Mouse (Mus musculus) midbrain, embryonic 10.5 days (tissue): ENCODE data around the gene Pibf1. TPM values are rescaled to one million over a fixed set of nuclear protein-coding genes. Genes with fewer than 3 reads are reported as not detected.

Source experiments
- DNase-seq: peaks from one replicate; pipeline ENCODE4 v3.0.0-alpha.2; 2017; ENCODE audit warnings: low spot score
- H3K27ac ChIP-seq: fragments of 300-500 bp; sonication (generic); replicated peaks from 2 replicates; pipeline ENCODE4 v1.5.1; 2016; ENCODE audit warnings: mild to moderate bottlenecking
- H3K27me3 ChIP-seq: fragments of 300-500 bp; sonication (generic); 2 replicates; pipeline ENCODE4 v1.6.1; 2016; ENCODE audit warnings: low read depth, mild to moderate bottlenecking; ENCODE audit not compliant: poor library complexity, severe bottlenecking
- H3K36me3 ChIP-seq: fragments of 300-500 bp; sonication (generic); 2 replicates; pipeline ENCODE4 v1.6.1; 2016; ENCODE audit warnings: mild to moderate bottlenecking, moderate library complexity
- H3K4me1 ChIP-seq: fragments of 300-500 bp; sonication (generic); 2 replicates; pipeline ENCODE4 v1.6.1; 2016
- H3K4me3 ChIP-seq: fragments of 300-500 bp; sonication (generic); 2 replicates; pipeline ENCODE4 v1.5.1; 2016; ENCODE audit warnings: mild to moderate bottlenecking, moderate library complexity
- H3K9me3 ChIP-seq: fragments of 300-500 bp; sonication (generic); replicated peaks from 2 replicates; pipeline ENCODE4 v1.6.1; 2016; ENCODE audit warnings: mild to moderate bottlenecking
- WGBS: fragments of 180-500 bp; shearing (Covaris S2); methylation state at CpG from one replicate; pipeline ENCODE4 v1.1.7; 2016; 5-methylcytosine and 5-hydroxymethylcytosine counted together
- polyA plus RNA-seq: library from polyadenylated mRNA; unstranded; fragments of >200 nt; fragmentation: Nextera tagmentation; extraction: Ambion mirVana; gene quantifications from 2 replicates; pipeline ENCODE4 v1.2.1, GENCODE M21; 2016

The Pibf1 gene
- polyA plus RNA-seq, 1 experiment from 2014 or later: 19.9 TPM

GRCm38 (mm10) chr14:99280825-99281433 lies 181.7 kb downstream of the Pibf1 start:
- Histone ChIP-seq H3K27me3 (peaks cover 62% of the 10 kb centered on the region), H3K4me1 (peaks cover 23% of the 10 kb centered on the region), H3K4me3 (no peak overlapping the region), H3K9me3 (no peaks in the 10 kb centered on the region), H3K27ac (no peak overlapping the region), H3K36me3 (no peaks in the 10 kb centered on the region)
- DNase-seq: no peak
- 87% methylated on average over 5 of the region's 5 CpGs for WGBS

GRCm38 (mm10) chr14:99285486-99285885 lies 186.3 kb downstream of the Pibf1 start:
- WGBS: 93% methylated on average over 4 of the region's 4 CpGs
- H3K4me1 ChIP-seq: no peaks in the 10 kb centered on the region
- H3K27ac ChIP-seq: no peak overlapping the region
- DNase-seq: no peak
- H3K36me3 ChIP-seq: no peaks in the 10 kb centered on the region
- peaks cover 17% of the 10 kb centered on the region for H3K27me3 ChIP-seq
- H3K9me3 ChIP-seq: no peaks in the 10 kb centered on the region
- no peak overlapping the region for H3K4me3 ChIP-seq

- Histone ChIP-seq H3K27me3 (peaks cover 23% of the 10 kb centered on the region), H3K4me3 (no peak overlapping the region), H3K9me3 (no peaks in the 10 kb centered on the region), H3K4me1 (peaks cover 3% of the 10 kb centered on the region; the same call in 1 of the 2 replicates), H3K27ac (no peak overlapping the region), H3K36me3 (no peaks in the 10 kb centered on the region)
- no peak for DNase-seq
- WGBS: 94% methylated on average over 5 of the region's 5 CpGs
Measured at GRCm38 (mm10) chr14:99292176-99292575, 193.0 kb downstream of the Pibf1 start.

GRCm38 (mm10) chr14:99294424-99294823 lies 195.2 kb downstream of the Pibf1 start:
- H3K4me1 ChIP-seq: peaks cover 17% of the 10 kb centered on the region
- DNase-seq: no peak
- no peaks in the 10 kb centered on the region for H3K36me3 ChIP-seq
- H3K27me3 ChIP-seq: peaks cover 44% of the 10 kb centered on the region
- no peak overlapping the region for H3K27ac ChIP-seq
- H3K4me3 ChIP-seq: no peak overlapping the region
- WGBS: 91% methylated on average over 8 of the region's 8 CpGs
- no peaks in the 10 kb centered on the region for H3K9me3 ChIP-seq

GRCm38 (mm10) chr14:99295606-99296341 lies 196.6 kb downstream of the Pibf1 start:
- Histone ChIP-seq H3K27me3 (peaks cover 57% of the 10 kb centered on the region), H3K4me3 (no peak overlapping the region)
- DNase-seq: no peak

GRCm38 (mm10) chr14:99298385-99299021 lies 199.3 kb downstream of the Pibf1 start, which contains the start of gene Klf5:
Gene Klf5, plus strand, starts transcription at chr14:99298691.
- Histone ChIP-seq H3K27me3 (peaks cover 84% of the 10 kb centered on the region), H3K4me3 (peak within 1 kb of the TSS; percentile 71), H3K36me3 (no peaks in the 10 kb centered on the region), H3K9me3 (no peaks in the 10 kb centered on the region), H3K27ac (peak within 1 kb of the TSS; percentile 77), H3K4me1 (peaks cover 25% of the 10 kb centered on the region)
- peak; percentile 91 for DNase-seq
- WGBS: under 1% methylated on average over 67 of the region's 67 CpGs

More at GRCm38 (mm10) chr14:99295606-99296341, 196.6 kb downstream of the Pibf1 start:
- no peak overlapping the region for H3K27ac ChIP-seq
- H3K4me1 ChIP-seq: peaks cover 23% of the 10 kb centered on the region
- H3K9me3 ChIP-seq: no peaks in the 10 kb centered on the region
- no peaks in the 10 kb centered on the region for H3K36me3 ChIP-seq
- 68% methylated on average over 15 of the region's 15 CpGs for WGBS

GRCm38 (mm10) chr14:99299022-99299481 lies 199.8 kb downstream of the Pibf1 start:
- Histone ChIP-seq H3K4me3 (peak overlapping the region; percentile 71), H3K27me3 (peaks cover 86% of the 10 kb centered on the region), H3K27ac (peak overlapping the region; percentile 77), H3K4me1 (peaks cover 30% of the 10 kb centered on the region), H3K9me3 (no peaks in the 10 kb centered on the region), H3K36me3 (no peaks in the 10 kb centered on the region)
- under 1% methylated on average over 50 of the region's 60 CpGs for WGBS
- peak; percentile 70 for DNase-seq

GRCm38 (mm10) chr14:99299701-99300191 lies 200.5 kb downstream of the Pibf1 start:
- no peaks in the 10 kb centered on the region for H3K36me3 ChIP-seq
- no peaks in the 10 kb centered on the region for H3K9me3 ChIP-seq
- WGBS: 11% methylated on average over 21 of the region's 21 CpGs
- H3K4me3 ChIP-seq: peak overlapping the region; percentile 71
- DNase-seq: peak; percentile 29
- H3K27me3 ChIP-seq: peaks cover 82% of the 10 kb centered on the region
- H3K4me1 ChIP-seq: peaks cover 37% of the 10 kb centered on the region
- no peak overlapping the region for H3K27ac ChIP-seq

- H3K36me3 ChIP-seq: no peaks in the 10 kb centered on the region
- H3K4me1 ChIP-seq: peaks cover 40% of the 10 kb centered on the region
- WGBS: 59% methylated on average over 11 of the region's 11 CpGs
- H3K27ac ChIP-seq: no peak overlapping the region
- no peak for DNase-seq
- no peak overlapping the region for H3K4me3 ChIP-seq
- peaks cover 72% of the 10 kb centered on the region for H3K27me3 ChIP-seq
- H3K9me3 ChIP-seq: no peaks in the 10 kb centered on the region
Measured at GRCm38 (mm10) chr14:99301472-99301871, 202.2 kb downstream of the Pibf1 start.

Other genes with a start within 250 kb of the Pibf1 start
- gene Rpl36a-ps1, start 105.1 kb upstream of the Pibf1 start, polyA plus RNA-seq: 0.44 TPM in 1 of 2 replicates, not detected in the other
- 107 and 108 TPM in 2 replicates for gene Mzt1, start 53.3 kb upstream of the Pibf1 start, polyA plus RNA-seq
- 82.8 and 87.7 TPM in 2 replicates for gene Bora, start 53.2 kb upstream of the Pibf1 start, polyA plus RNA-seq
- 37.1 and 37.8 TPM in 2 replicates for gene Dis3, start 346 bp downstream of the Pibf1 start, polyA plus RNA-seq
- gene Klf5, start 199.3 kb downstream of the Pibf1 start, polyA plus RNA-seq: 2.2 and 2.3 TPM in 2 replicates